Mouse (Mus musculus): ENCODE results near the gene Gm28845. TPM values are rescaled to one million over a fixed set of nuclear protein-coding genes. Genes with fewer than 3 reads are reported as not detected.
"Not testable (repeated sequence)": the region's sequence is repeated elsewhere in the genome, so short reads cannot be mapped to it uniquely, and the experiment has no call there.

The Gm28845 gene
- total RNA-seq, 4 experiments from 2014 or later, result not detected

GRCm38 (mm10) chr1:65107654-65108279 is 11.6 kb downstream of the Gm28845 start:
- no peak for DNase-seq (ENCODE audit: low spot score)

GRCm38 (mm10) chr1:65103273-65103672 is 16.1 kb downstream of the Gm28845 start, which contains the start of gene Cryga:
TSS of gene Cryga (minus strand) at chr1:65103373.
- DNase-seq (ENCODE audit: low spot score), result no peak

GRCm38 (mm10) chr1:65096953-65097352 is 22.4 kb downstream of the Gm28845 start:
- DNase-seq (ENCODE audit: low spot score), result no peak

GRCm38 (mm10) chr1:65091566-65091965 is 27.8 kb downstream of the Gm28845 start:
- no peak for DNase-seq (ENCODE audit: low spot score)

GRCm38 (mm10) chr1:65090370-65090769 is 29.0 kb downstream of the Gm28845 start:
- DNase-seq (ENCODE audit: low spot score), result peak; percentile 13

GRCm38 (mm10) chr1:65088567-65089356 is 30.6 kb downstream of the Gm28845 start:
- no peak for DNase-seq (ENCODE audit: low spot score)

- DNase-seq (ENCODE audit: low spot score), result no peak
Measured at GRCm38 (mm10) chr1:65082188-65082587, 37.2 kb downstream of the Gm28845 start, which contains the start of gene Crygb. TSS of gene Crygb (minus strand) at chr1:65082288.

GRCm38 (mm10) chr1:65075607-65076006 is 43.8 kb downstream of the Gm28845 start:
- no peak for DNase-seq (ENCODE audit: low spot score)

- no peak for DNase-seq (ENCODE audit: low spot score)
Measured at GRCm38 (mm10) chr1:65073589-65073988, 45.8 kb downstream of the Gm28845 start, which contains the start of gene Crygc. TSS of gene Crygc (minus strand) at chr1:65073689.

GRCm38 (mm10) chr1:65067842-65068241 is 51.5 kb downstream of the Gm28845 start:
- no peak for DNase-seq (ENCODE audit: low spot score)

- DNase-seq (ENCODE audit: low spot score), result no peak
Measured at GRCm38 (mm10) chr1:65064201-65064600, 55.2 kb downstream of the Gm28845 start.

GRCm38 (mm10) chr1:65063352-65063751 is 56.0 kb downstream of the Gm28845 start, which contains the start of gene Crygd:
TSS of gene Crygd (minus strand) at chr1:65063452.
- DNase-seq (ENCODE audit: low spot score), result no peak

GRCm38 (mm10) chr1:65052140-65052539 is 67.2 kb downstream of the Gm28845 start:
- no peak for DNase-seq (ENCODE audit: low spot score)

- DNase-seq (ENCODE audit: low spot score), result no peak
Measured at GRCm38 (mm10) chr1:65051696-65052095, 67.7 kb downstream of the Gm28845 start.

- not testable (repeated sequence) for DNase-seq (ENCODE audit: low spot score)
Measured at GRCm38 (mm10) chr1:65050952-65051351, 68.4 kb downstream of the Gm28845 start, which contains the start of gene Cryge. TSS of gene Cryge (minus strand) at chr1:65051149.

Other genes with a start within 250 kb of the Gm28845 start
- 1 to 10 TPM; 7.0 to 9.0 (median 8.1) TPM for gene Plekhm3, start 162.7 kb downstream of the Gm28845 start, total RNA-seq (2022)
- under 1 TPM in 1 of 4 experiments, not detected in 3; 0.37 TPM for gene Akr1cl, start 86.8 kb downstream of the Gm28845 start, total RNA-seq (2022)
- not detected for gene Cryge, start 68.4 kb downstream of the Gm28845 start, total RNA-seq (2022)
- not detected for gene Crygd, start 56.1 kb downstream of the Gm28845 start, total RNA-seq (2022)
- not detected for gene Crygc, start 45.9 kb downstream of the Gm28845 start, total RNA-seq (2022)
- gene Crygb, start 37.3 kb downstream of the Gm28845 start, total RNA-seq (2022), result not detected
- gene Cryga, start 16.2 kb downstream of the Gm28845 start, total RNA-seq (2022), result not detected
- gene D630023F18Rik, start 3.7 kb upstream of the Gm28845 start, total RNA-seq (2022), result not detected
- gene Idh1, start 66.9 kb upstream of the Gm28845 start, total RNA-seq (2022), result 100 to 1,000 TPM in 1 of 4 experiments, 10 to 100 TPM in 3; 65.2 to 106 (median 92.3) TPM
- 10 to 100 TPM in 1 of 4 experiments, 1 to 10 TPM in 3; 9.8 to 11.8 (median 9.9) TPM for gene Pikfyve, start 67.1 kb upstream of the Gm28845 start, total RNA-seq (2022)
- not detected for gene Pth2r, start 162.5 kb upstream of the Gm28845 start, total RNA-seq (2022)